Mouse (Mus musculus): Measurements from ENCODE around the gene Sp100. TPM values are rescaled to one million over a fixed set of nuclear protein-coding genes. Genes with fewer than 3 reads are reported as not detected.

The Sp100 gene
- polyA plus RNA-seq, 1 experiment: 0.14 TPM

DNA sequence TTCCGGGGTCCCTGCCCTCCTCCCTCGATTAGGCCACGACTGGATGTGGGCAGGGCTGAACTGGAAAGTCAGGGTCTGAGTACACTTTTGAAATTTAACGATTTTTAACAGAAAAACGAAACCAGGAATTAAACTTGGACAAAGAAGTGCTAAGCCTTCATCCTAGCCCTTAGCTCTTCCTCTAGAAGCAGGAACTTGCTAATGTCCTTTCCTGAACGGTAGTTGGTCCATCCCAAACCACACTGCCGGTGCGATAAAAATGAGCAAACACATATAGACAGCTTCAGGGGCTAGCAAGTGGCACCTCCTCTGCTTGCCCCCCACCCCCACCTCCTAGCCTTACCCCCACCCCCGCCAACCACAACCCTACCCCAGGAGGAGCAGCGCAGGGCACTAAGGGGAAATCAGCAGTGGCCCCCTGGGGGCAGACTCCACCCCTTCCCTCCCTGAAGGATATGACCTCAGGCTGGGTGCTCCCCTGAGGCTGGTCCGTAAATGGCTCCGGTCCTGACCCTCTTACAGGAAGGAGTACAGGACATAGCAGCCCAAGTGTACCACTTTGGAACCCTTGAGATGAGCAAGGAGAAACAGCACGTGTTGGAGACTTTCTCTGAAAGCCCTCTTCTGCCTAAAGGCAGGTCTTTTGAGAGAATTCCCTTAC is 85.8 kb downstream of the Sp100 start:
- no peak for TF ChIP-seq POLR2A (IDR thresholded peaks at IDR 0.05; ENCODE audit: insufficient read length, low read depth)
- no peak for TF ChIP-seq MYOG (IDR thresholded peaks at IDR 0.05; ENCODE audit: control insufficient read depth in 1 of 3, insufficient read depth in 1 of 3, insufficient read length in 2 of 3, low read depth in 2 of 3)
- TF ChIP-seq USF1 (IDR thresholded peaks at IDR 0.05; ENCODE audit: low read depth): no peak
- TF ChIP-seq MAX (IDR thresholded peaks at IDR 0.05; ENCODE audit: low read depth): no peak
- TF ChIP-seq TCF12 (IDR thresholded peaks at IDR 0.05; ENCODE audit: insufficient read depth, poor library complexity, severe bottlenecking): no peak
- Histone ChIP-seq H3K27me3 (ENCODE audit: control insufficient read depth, insufficient read depth, insufficient read length) (no peaks in the 10 kb centered on the region), H3K79me2 (ENCODE audit: control insufficient read depth, insufficient read depth) (no peaks in the 10 kb centered on the region), H3ac (ENCODE audit: control insufficient read depth, insufficient read length) (no peak overlapping the region), H3K36me3 (ENCODE audit: control insufficient read depth, insufficient read depth) (no peaks in the 10 kb centered on the region), H3K4me2 (ENCODE audit: low read depth) (peak overlapping the region; percentile 39), H3K4me3 (no peak overlapping the region)

DNA sequence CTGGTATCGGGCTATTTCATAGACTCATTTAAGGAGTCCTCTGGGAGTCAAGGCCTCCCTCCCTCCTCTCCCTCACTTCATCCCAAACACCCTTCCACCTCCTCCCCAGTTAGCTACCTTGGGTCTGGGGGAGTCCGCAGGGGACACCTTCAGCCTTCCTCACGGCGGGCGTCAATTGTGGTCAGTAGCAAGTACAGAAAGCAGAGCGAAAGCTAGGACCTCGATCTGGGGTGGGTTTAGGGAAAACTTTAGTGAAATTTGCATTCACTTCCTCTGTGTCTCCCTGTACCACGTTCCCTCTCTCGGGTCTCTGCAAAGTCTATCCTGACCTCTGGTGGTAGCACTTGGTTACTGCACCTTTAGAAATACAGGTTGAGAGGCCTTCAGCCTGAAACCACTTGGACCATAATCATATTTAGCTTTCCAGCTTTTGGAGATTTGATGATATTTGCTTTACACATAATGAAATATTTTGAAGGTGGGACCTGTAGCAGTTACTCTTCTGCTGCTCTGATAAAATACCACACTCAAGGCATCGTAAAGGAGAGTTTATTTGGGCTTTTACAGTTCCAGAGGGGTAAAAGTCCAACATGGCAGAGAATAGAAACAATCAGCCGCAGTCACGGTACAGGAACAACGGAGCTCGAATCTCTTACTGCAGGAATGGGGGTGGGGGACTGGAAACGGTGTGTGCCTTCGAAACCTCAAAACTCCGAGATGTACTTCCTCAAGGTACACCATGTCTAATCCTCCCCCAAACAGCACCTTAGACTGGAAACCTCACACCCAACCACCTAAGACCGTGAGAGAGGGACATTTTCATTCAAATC is 86.8 kb downstream of the Sp100 start:
- Histone ChIP-seq H3K36me3 (ENCODE audit: control insufficient read depth, insufficient read depth) (no peaks in the 10 kb centered on the region), H3K79me2 (ENCODE audit: control insufficient read depth, insufficient read depth) (no peaks in the 10 kb centered on the region), H3K4me2 (ENCODE audit: low read depth) (peak overlapping the region; percentile 39), H3K4me3 (no peak overlapping the region), H3ac (ENCODE audit: control insufficient read depth, insufficient read length) (no peak overlapping the region), H3K27me3 (ENCODE audit: control insufficient read depth, insufficient read depth, insufficient read length) (no peaks in the 10 kb centered on the region)
- TF ChIP-seq CEBPB (IDR thresholded peaks at IDR 0.05; ENCODE audit: insufficient read depth, poor library complexity, severe bottlenecking) (no peak), TCF12 (IDR thresholded peaks at IDR 0.05; ENCODE audit: insufficient read depth, poor library complexity, severe bottlenecking) (no peak), POLR2AphosphoS2 (IDR thresholded peaks at IDR 0.05; ENCODE audit: insufficient read length, low read depth) (no peak), POLR2A (IDR thresholded peaks at IDR 0.05; ENCODE audit: insufficient read length, low read depth) (no peak), USF1 (IDR thresholded peaks at IDR 0.05; ENCODE audit: low read depth) (no peak), REST (IDR thresholded peaks at IDR 0.05; ENCODE audit: insufficient read depth, insufficient read length) (no peak), MYOG (IDR thresholded peaks at IDR 0.05; ENCODE audit: control insufficient read depth in 1 of 3, insufficient read depth in 1 of 3, insufficient read length in 2 of 3, low read depth in 2 of 3) (no peak), SRF (IDR thresholded peaks at IDR 0.05; ENCODE audit: control insufficient read depth, insufficient read length, low read depth) (no peak), TCF3 (IDR thresholded peaks at IDR 0.05; ENCODE audit: insufficient read length, low read depth) (no peak), MYOD1 (IDR thresholded peaks at IDR 0.05; ENCODE audit: control insufficient read depth in 1 of 3, insufficient read length in 2 of 3, low read depth in 2 of 3) (no peak), E2F4 (IDR thresholded peaks at IDR 0.05; ENCODE audit: insufficient read depth) (no peak), MAX (IDR thresholded peaks at IDR 0.05; ENCODE audit: low read depth) (no peak)

DNA sequence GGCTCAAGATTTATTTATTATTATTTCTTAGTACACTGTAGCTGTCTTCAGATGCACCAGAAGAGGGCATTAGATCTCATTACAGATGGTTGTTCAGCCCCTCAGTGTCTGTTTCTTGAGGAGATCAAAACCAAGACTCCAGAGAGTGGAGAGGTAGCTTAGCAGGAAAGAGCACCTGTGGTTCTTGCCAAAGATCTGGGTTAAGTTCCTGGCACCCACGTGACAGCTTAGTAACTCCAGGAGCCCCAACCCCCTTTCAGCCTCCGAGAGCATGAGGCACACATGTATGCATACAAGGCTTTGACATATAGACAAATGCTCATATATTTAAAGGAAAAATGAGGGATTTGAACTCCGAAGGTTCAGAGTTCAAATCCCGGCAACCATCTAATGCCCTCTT is 89.2 kb downstream of the Sp100 start:
- Histone ChIP-seq H3K27me3 (ENCODE audit: control insufficient read depth, insufficient read depth, insufficient read length) (no peaks in the 10 kb centered on the region), H3K4me3 (no peak overlapping the region), H3K4me2 (ENCODE audit: low read depth) (no peak overlapping the region), H3K79me2 (ENCODE audit: control insufficient read depth, insufficient read depth) (no peaks in the 10 kb centered on the region), H3ac (ENCODE audit: control insufficient read depth, insufficient read length) (no peak overlapping the region), H3K36me3 (ENCODE audit: control insufficient read depth, insufficient read depth) (no peaks in the 10 kb centered on the region)
- TF ChIP-seq REST (IDR thresholded peaks at IDR 0.05; ENCODE audit: insufficient read depth, insufficient read length) (no peak), TCF3 (IDR thresholded peaks at IDR 0.05; ENCODE audit: insufficient read length, low read depth) (no peak), MYOG (IDR thresholded peaks at IDR 0.05; ENCODE audit: control insufficient read depth in 1 of 3, insufficient read depth in 1 of 3, insufficient read length in 2 of 3, low read depth in 2 of 3) (no peak), E2F4 (IDR thresholded peaks at IDR 0.05; ENCODE audit: insufficient read depth) (no peak), POLR2AphosphoS2 (IDR thresholded peaks at IDR 0.05; ENCODE audit: insufficient read length, low read depth) (no peak), MYOD1 (IDR thresholded peaks at IDR 0.05; ENCODE audit: control insufficient read depth in 1 of 3, insufficient read length in 2 of 3, low read depth in 2 of 3) (no peak)

DNA sequence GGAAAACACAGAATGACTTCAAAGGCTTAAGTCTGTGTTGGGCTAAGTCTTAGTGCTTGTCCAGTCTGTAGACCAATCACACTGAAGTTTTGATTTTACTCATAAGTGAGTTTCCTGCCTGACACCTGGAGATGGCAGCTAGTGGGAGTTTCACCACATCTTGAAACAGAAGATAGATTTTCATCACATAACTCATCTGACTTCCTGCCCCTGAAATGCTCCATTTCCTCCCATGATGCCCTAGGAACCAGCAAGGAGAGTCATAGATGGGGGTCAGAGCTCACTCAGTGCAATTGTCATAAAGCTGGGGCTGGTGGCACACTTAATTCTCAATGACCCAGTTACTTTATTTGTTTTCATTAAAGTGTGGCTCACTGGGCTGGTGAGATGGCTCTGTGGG is 90.0 kb downstream of the Sp100 start:
- Histone ChIP-seq H3K27me3 (ENCODE audit: control insufficient read depth, insufficient read depth, insufficient read length) (no peaks in the 10 kb centered on the region), H3K36me3 (ENCODE audit: control insufficient read depth, insufficient read depth) (no peaks in the 10 kb centered on the region), H3K79me2 (ENCODE audit: control insufficient read depth, insufficient read depth) (no peaks in the 10 kb centered on the region), H3K4me3 (no peak overlapping the region), H3ac (ENCODE audit: control insufficient read depth, insufficient read length) (no peak overlapping the region), H3K4me2 (ENCODE audit: low read depth) (no peak overlapping the region)
- no peak for TF ChIP-seq MYOG (IDR thresholded peaks at IDR 0.05; ENCODE audit: control insufficient read depth in 1 of 3, insufficient read depth in 1 of 3, insufficient read length in 2 of 3, low read depth in 2 of 3)
- no peak for TF ChIP-seq CEBPB (IDR thresholded peaks at IDR 0.05; ENCODE audit: insufficient read depth, poor library complexity, severe bottlenecking)
- no peak for TF ChIP-seq USF1 (IDR thresholded peaks at IDR 0.05; ENCODE audit: low read depth)
- no peak for TF ChIP-seq TCF12 (IDR thresholded peaks at IDR 0.05; ENCODE audit: insufficient read depth, poor library complexity, severe bottlenecking)
- TF ChIP-seq TCF3 (IDR thresholded peaks at IDR 0.05; ENCODE audit: insufficient read length, low read depth): no peak
- no peak for TF ChIP-seq POLR2A (IDR thresholded peaks at IDR 0.05; ENCODE audit: insufficient read length, low read depth)
- no peak for TF ChIP-seq MYOD1 (IDR thresholded peaks at IDR 0.05; ENCODE audit: control insufficient read depth in 1 of 3, insufficient read length in 2 of 3, low read depth in 2 of 3)
- no peak for TF ChIP-seq SRF (IDR thresholded peaks at IDR 0.05; ENCODE audit: control insufficient read depth, insufficient read length, low read depth)
- no peak for TF ChIP-seq POLR2AphosphoS2 (IDR thresholded peaks at IDR 0.05; ENCODE audit: insufficient read length, low read depth)
- no peak for TF ChIP-seq REST (IDR thresholded peaks at IDR 0.05; ENCODE audit: insufficient read depth, insufficient read length)
- TF ChIP-seq E2F4 (IDR thresholded peaks at IDR 0.05; ENCODE audit: insufficient read depth): no peak
